Mouse (Mus musculus) stomach, embryonic 16.5 days (tissue): ENCODE results near the gene Gm17783. TPM values are rescaled to one million over a fixed set of nuclear protein-coding genes. Genes with fewer than 3 reads are reported as not detected.
"Not testable (repeated sequence)": the region's sequence is repeated elsewhere in the genome, so short reads cannot be mapped to it uniquely, and the experiment has no call there.

Experiments used
- ATAC-seq: fragments of 200-750 bp; cut with Nextera tagmentation; 2 replicates; pipeline ENCODE4 v1.8.0; 2017; ENCODE audit warnings: moderate number of reproducible peaks, moderate TSS enrichment; ENCODE audit not compliant: insufficient read depth, low FRiP score
- H3K27ac ChIP-seq: fragments of 300-500 bp; sonication (generic); 2 replicates; pipeline ENCODE4 v1.5.1; 2014; ENCODE audit warnings: low read length
- H3K27me3 ChIP-seq: fragments of 300-500 bp; sonication (generic); 2 replicates; pipeline ENCODE4 v1.6.1; 2014; ENCODE audit warnings: low read length, control low read depth, mixed read lengths; ENCODE audit not compliant: control insufficient read depth, insufficient read depth
- H3K36me3 ChIP-seq: fragments of 300-500 bp; sonication (generic); 2 replicates; pipeline ENCODE4 v1.6.1; 2014; ENCODE audit warnings: low read length; ENCODE audit not compliant: control insufficient read depth, insufficient read depth
- H3K4me1 ChIP-seq: fragments of 300-500 bp; sonication (generic); 2 replicates; pipeline ENCODE4 v1.6.1; 2014; ENCODE audit warnings: low read length, control low read depth, mixed read lengths; ENCODE audit not compliant: control insufficient read depth, insufficient read depth
- H3K4me2 ChIP-seq: fragments of 300-500 bp; sonication (generic); 2 replicates; pipeline ENCODE4 v1.6.1; 2014; ENCODE audit warnings: low read depth, low read length, mixed read lengths
- H3K4me3 ChIP-seq: fragments of 300-500 bp; sonication (generic); replicated peaks from 2 replicates; pipeline ENCODE4 v1.5.1; 2014; ENCODE audit warnings: mild to moderate bottlenecking, low read length
- H3K9ac ChIP-seq: fragments of 300-500 bp; sonication (generic); 2 replicates; pipeline ENCODE4 v1.6.1; 2014; ENCODE audit warnings: low read length
- H3K9me3 ChIP-seq: fragments of 300-500 bp; sonication (generic); replicated peaks from 2 replicates; pipeline ENCODE4 v1.6.1; 2016; ENCODE audit warnings: low read length, control low read depth; ENCODE audit not compliant: control insufficient read depth
- WGBS: fragments of 180-500 bp; shearing (Covaris S2); extraction: QIAGEN DNeasy Blood & Tissue Kit; methylation state at CpG from one replicate; pipeline ENCODE4 v1.1.7; 2014; 5-methylcytosine and 5-hydroxymethylcytosine counted together
- polyA plus RNA-seq: library from polyadenylated mRNA; unstranded; fragments of >200 nt; fragmentation: Nextera tagmentation; extraction: Ambion mirVana; gene quantifications from 2 replicates; pipeline ENCODE4 v1.2.1, GENCODE M21; 2015

Gm17783 gene
- polyA plus RNA-seq, 1 experiment from 2014 or later, result 1.6 TPM

DNA sequence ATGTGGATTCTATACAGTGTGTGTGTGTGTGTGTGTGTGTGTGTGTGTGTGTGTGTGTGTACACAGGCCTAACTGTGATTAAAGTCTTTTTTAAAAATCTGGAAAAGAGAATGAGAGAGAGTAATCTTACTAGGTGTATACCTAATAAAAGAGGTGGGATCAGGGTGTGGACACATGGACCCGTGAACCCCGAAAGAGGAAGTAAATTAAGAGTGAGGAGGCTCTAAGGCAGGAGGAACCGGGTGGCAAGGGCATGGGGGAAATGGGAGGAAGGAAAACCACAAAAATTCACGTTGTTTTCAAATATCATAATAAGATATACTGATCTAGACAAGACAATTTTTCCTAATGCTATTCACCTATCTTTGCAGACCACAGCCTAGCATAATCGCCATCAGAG is 6.3 kb downstream of the Gm17783 start:
- Histone ChIP-seq H3K4me3 (no peak overlapping the region), H3K4me2 (no peak overlapping the region), H3K9ac (no peak overlapping the region), H3K36me3 (no peaks in the 10 kb centered on the region), H3K4me1 (no peaks in the 10 kb centered on the region), H3K27ac (no peak overlapping the region), H3K27me3 (no peaks in the 10 kb centered on the region), H3K9me3 (no peaks in the 10 kb centered on the region)
- ATAC-seq, result no peak
- 65% methylated on average over 5 of the region's 5 CpGs for WGBS

DNA sequence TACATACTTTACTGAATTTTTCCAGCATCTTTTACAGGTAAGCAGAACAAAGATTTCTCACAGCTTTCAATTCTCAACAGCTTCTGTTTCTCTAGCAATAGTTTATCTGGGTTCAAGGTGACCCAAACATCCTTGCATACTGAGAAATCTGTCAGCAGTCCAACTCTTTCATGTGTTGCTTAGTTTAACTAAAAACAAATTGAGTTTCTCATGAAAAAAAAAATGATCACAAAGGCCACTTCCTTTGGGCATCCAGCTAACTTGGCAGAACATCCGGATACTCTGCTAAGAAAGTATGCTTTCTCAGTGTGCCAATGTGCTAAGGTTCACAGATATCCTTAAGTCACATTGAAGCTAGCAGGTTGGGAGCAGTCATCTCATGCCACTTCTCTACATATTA is 36.5 kb downstream of the Gm17783 start:
- Histone ChIP-seq H3K9ac (no peak overlapping the region), H3K36me3 (no peaks in the 10 kb centered on the region), H3K4me3 (no peak overlapping the region), H3K27me3 (no peaks in the 10 kb centered on the region), H3K9me3 (no peaks in the 10 kb centered on the region), H3K4me2 (no peak overlapping the region), H3K4me1 (no peaks in the 10 kb centered on the region), H3K27ac (no peak overlapping the region)
- 76% methylated on average over 1 of the region's 1 CpGs for WGBS
- no peak for ATAC-seq

DNA sequence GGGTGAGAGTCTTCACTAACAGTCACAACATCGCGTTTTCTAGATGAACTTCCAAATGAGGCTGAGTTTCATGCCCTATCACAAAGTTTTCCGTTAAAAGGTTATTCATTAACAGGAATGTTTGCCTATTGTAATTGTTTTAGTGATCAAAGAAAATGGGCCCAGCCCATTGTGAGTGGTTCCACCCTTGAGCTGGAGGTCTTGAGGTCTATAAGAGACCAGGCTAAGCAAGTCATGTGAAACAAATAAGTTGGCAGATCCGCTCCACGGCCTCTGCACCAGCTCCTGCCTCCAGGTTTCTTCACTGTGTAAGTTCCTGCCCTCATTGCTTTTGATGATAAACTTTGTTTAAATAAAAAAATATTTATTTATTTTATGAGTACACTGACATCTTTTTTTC is 38.9 kb downstream of the Gm17783 start, which contains the start of gene Gm609:
Gene Gm609, minus strand, starts transcription at position 43 of the 400 bp plus-strand sequence.
- Histone ChIP-seq H3K27me3 (no peaks in the 10 kb centered on the region), H3K9me3 (no peaks in the 10 kb centered on the region), H3K4me3 (no peak within 1 kb of the TSS), H3K36me3 (no peaks in the 10 kb centered on the region), H3K9ac (no peak within 1 kb of the TSS), H3K4me2 (0 out of 2 replicates have a peak within 1 kb of the TSS, but pooled peaks have one; percentile 4), H3K4me1 (no peaks in the 10 kb centered on the region), H3K27ac (no peak within 1 kb of the TSS)
- 54% methylated on average over 5 of the region's 5 CpGs for WGBS
- peak; percentile 56; the same call in 1 of the 2 replicates for ATAC-seq

- Histone ChIP-seq H3K9me3 (no peaks in the 10 kb centered on the region), H3K4me3 (no peak overlapping the region), H3K9ac (no peak overlapping the region), H3K4me2 (no peak overlapping the region), H3K4me1 (no peaks in the 10 kb centered on the region), H3K36me3 (no peaks in the 10 kb centered on the region), H3K27me3 (no peaks in the 10 kb centered on the region), H3K27ac (no peak overlapping the region)
- ATAC-seq, result no peak
These were observed 54.9 kb downstream of the Gm17783 start for GRCm38 (mm10) chr16:45476991-45477390.

- not testable (repeated sequence) for H3K36me3 ChIP-seq, ATAC-seq, H3K9me3 ChIP-seq, H3K27me3 ChIP-seq, H3K27ac ChIP-seq, H3K4me1 ChIP-seq, H3K4me2 ChIP-seq, H3K4me3 ChIP-seq, H3K9ac ChIP-seq
- 49% methylated on average over 3 of the region's 3 CpGs for WGBS
These were observed 60.0 kb downstream of the Gm17783 start for GRCm38 (mm10) chr16:45471836-45472235.

Other genes starting within 250 kb of the Gm17783 start
- 32.7 and 38.8 TPM in 2 replicates for gene Cd200, start 123.0 kb downstream of the Gm17783 start, polyA plus RNA-seq
- gene Gm609, start 39.1 kb downstream of the Gm17783 start, polyA plus RNA-seq, result 0.68 and 0.90 TPM in 2 replicates
- not detected in 2 replicates for gene Slc9c1, start 3.3 kb upstream of the Gm17783 start, polyA plus RNA-seq
- 0.20 and 0.48 TPM in 2 replicates for gene Gcsam, start 78.3 kb upstream of the Gm17783 start, polyA plus RNA-seq
- gene BC016579, start 122.0 kb upstream of the Gm17783 start, polyA plus RNA-seq, result 5.3 and 5.4 TPM in 2 replicates
- 0.26 and 0.29 TPM in 2 replicates for gene Tmprss7, start 161.6 kb upstream of the Gm17783 start, polyA plus RNA-seq
- gene Tagln3, start 192.6 kb upstream of the Gm17783 start, polyA plus RNA-seq, result 20.3 and 21.6 TPM in 2 replicates
- gene Abhd10, start 210.9 kb upstream of the Gm17783 start, polyA plus RNA-seq, result 25.6 and 26.7 TPM in 2 replicates